Comparison of ENCODE assay signal across 14 mouse cellular contexts in genomic region chr12:85607519-85608449, GRCm38 (mm10). TPM values are rescaled to one million over a fixed set of nuclear protein-coding genes. Genes with fewer than 3 reads are reported as not detected.
DNase-seq lines count a peak whose midpoint lies in the region; ATAC-seq and TF ChIP-seq lines count a peak whose summit lies in the region.
"Had no signal": no experiment of that assay in that cellular context is flagged by ENCODE, and none has a peak within 500 bp of the region (broad histone marks: within the 10 kb centered on the region; RNA-seq: fewer than 3 reads in every experiment).

No protein-coding gene starts in this region.

- H3K27ac ChIP-seq in gastrocnemius, adult 2 months: no peak overlapping the region
- H3K27ac ChIP-seq in left cerebral cortex, adult 2 months: peak overlapping the region; percentile 79
- H3K27ac ChIP-seq: limb, embryonic 15.5 days; midbrain, embryonic 15.5 days had no signal

- DNase-seq in gastrocnemius, adult 2 months: peak; percentile 44
- no peak for DNase-seq in gastrocnemius, postnatal 25 days
- no peak for DNase-seq in left cerebral cortex, adult 2 months (ENCODE audit: extremely low spot score in 1 of 2, low spot score in 2 of 2)
- no peak for DNase-seq in left cerebral cortex, postnatal 10 days (ENCODE audit: extremely low spot score in 1 of 2, low spot score in 2 of 2)
- DNase-seq in cerebellum, adult 11 months: peak; percentile 41
- DNase-seq in lung, postnatal 4 days: no peak
- DNase-seq in spleen, postnatal 14 days (ENCODE audit: low spot score in 2 of 2): no peak
- DNase-seq: gastrocnemius, postnatal 10 days; heart, postnatal 36 days; kidney, adult 9 months; lung, postnatal 10 days had no signal

- intact Hi-C loops in gastrocnemius, adult 2 months (cut with DNase I): no loop called here
- intact Hi-C loops in left cerebral cortex, adult 2 months (cut with DNase I): no loop called here
- intact Hi-C loops in left cerebral cortex, postnatal 10 days (cut with DNase I): loop anchor here (5.0 kb wide), 1 partner anchor 40 kb away; no protein-coding TSS in a partner anchor

- TF ChIP-seq CTCF in gastrocnemius, adult 2 months (IDR thresholded peaks at IDR 0.05): no peak
- no peak for TF ChIP-seq CTCF in left cerebral cortex, adult 2 months (IDR thresholded peaks at IDR 0.05)

- H3K4me3 ChIP-seq in gastrocnemius, adult 2 months: no peak overlapping the region
- no peak overlapping the region for H3K4me3 ChIP-seq in left cerebral cortex, adult 2 months
- H3K4me3 ChIP-seq: limb, embryonic 15.5 days; midbrain, embryonic 15.5 days had no signal

- peak; percentile 68 for ATAC-seq in granulocyte monocyte progenitor cell, adult 5-6 weeks (replicated peaks; ENCODE audit: poor library complexity, severe bottlenecking)
- ATAC-seq: midbrain, embryonic 15.5 days had no signal

RNA-seq across cellular contexts. Expression of gene Jdp2, which starts 9.0 kb away (rescaled TPM):
- 1 to 10 TPM; 3.9 to 8.8 TPM for total RNA-seq in gastrocnemius, adult 2 months (2021)
- 1 to 10 TPM; 5.4 to 6.8 TPM for total RNA-seq in gastrocnemius, postnatal 25 days (2021)
- total RNA-seq in left cerebral cortex, adult 2 months (2021): 10 to 100 TPM; 81.5 to 95.1 TPM
- 10 to 100 TPM; 28.2 to 39.7 TPM for total RNA-seq in left cerebral cortex, postnatal 10 days (2021)
- total RNA-seq in granulocyte monocyte progenitor cell, adult 5-6 weeks (2014; fragmentation: Nextera tagmentation): 22.5 and 27.5 TPM in 2 replicates
- total RNA-seq in granulocyte monocyte progenitor cell, adult 5-6 weeks (2017): 30.5 and 39.8 TPM in 2 replicates

Comparison
In these comparisons a context has a peak if more than half of its experiments do, and no peak if none do; other contexts are left out.
1. DNase-seq: peak in gastrocnemius, adult 2 months (single experiment) and cerebellum, adult 11 months (single experiment); none in gastrocnemius, postnatal 25 days (single experiment), left cerebral cortex, adult 2 months (0 of 2), left cerebral cortex, postnatal 10 days (0 of 2), lung, postnatal 4 days (0 of 2) and spleen, postnatal 14 days (0 of 2).